Mouse (Mus musculus): ENCODE measurements around the gene Ifitm5.
"Not testable (repeated sequence)": the region's sequence is repeated elsewhere in the genome, so short reads cannot be mapped to it uniquely, and the experiment has no call there.

- TF ChIP-seq CTCF, EP300 (IDR thresholded peaks at IDR 0.05): not testable (repeated sequence)
Observed at GRCm38 (mm10) chr7:140968710-140969109, 18.6 kb upstream of the Ifitm5 start.

All from lung, postnatal 0 days (tissue).